Mouse (Mus musculus) megakaryocyte-erythroid progenitor cell, adult 5-6 weeks (primary cell): Measurements from ENCODE around the gene Ptpra. TPM values are rescaled to one million over a fixed set of nuclear protein-coding genes. Genes with fewer than 3 reads are reported as not detected.

Experiments used
- ATAC-seq: replicated peaks from 2 replicates; pipeline ENCODE4 v1.8.0; 2016; ENCODE audit warnings: mild to moderate bottlenecking, inconsistent platforms; ENCODE audit not compliant: severe bottlenecking, poor library complexity, low FRiP score, low TSS enrichment
- total RNA-seq, 2 experiments: library from RNA; stranded (forward) in 1 of 2; stranded (reverse) in 1 of 2; fragments of 200-1000, 215-1000 nt in 1 of 2; fragments of >200 nt in 1 of 2; fragmentation: Nextera tagmentation in 1 of 2; gene quantifications; 2 replicates each; pipeline ENCODE4 v1.2.3; 2014 to 2017

Ptpra gene
- total RNA-seq (2014; fragmentation: Nextera tagmentation): 77.0 and 78.4 TPM in 2 replicates
- 159 and 194 TPM in 2 replicates for total RNA-seq (2017)

DNA sequence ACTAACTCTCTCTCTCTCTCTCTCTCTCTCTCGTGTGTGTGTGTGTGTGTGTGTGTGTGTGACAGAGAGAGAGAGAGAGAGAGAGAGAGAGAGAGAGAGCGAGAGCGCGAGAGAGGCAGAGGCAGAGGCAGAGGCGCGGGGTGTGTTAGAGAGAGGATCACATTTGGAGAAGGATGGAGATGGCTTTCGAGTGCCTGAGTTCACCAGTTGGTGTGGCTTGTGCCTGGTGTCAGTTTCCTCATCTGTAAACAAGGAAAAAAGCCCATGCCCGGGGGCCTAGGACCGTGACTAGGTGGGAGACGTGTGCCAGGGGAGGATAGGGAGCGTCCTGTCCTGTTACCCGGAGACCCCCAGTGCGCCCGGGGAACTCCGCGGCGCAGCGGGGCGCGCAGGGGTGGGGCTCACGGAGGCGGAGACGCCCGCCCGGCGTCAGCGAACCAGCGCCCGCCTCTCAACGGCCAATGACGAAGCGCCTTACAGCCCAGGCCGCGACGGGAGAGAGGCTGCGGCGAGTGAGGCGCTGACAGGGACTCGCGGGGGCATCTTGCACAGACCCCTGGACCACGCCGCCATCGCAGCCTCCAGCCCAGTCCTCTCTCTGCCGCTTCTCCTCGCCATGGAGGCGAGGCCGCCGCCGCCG is at the start of gene Ptpra:
Gene Ptpra, plus strand, starts transcription at position 485 of the 640 bp plus-strand sequence.
- peak; percentile 92 for ATAC-seq

DNA sequence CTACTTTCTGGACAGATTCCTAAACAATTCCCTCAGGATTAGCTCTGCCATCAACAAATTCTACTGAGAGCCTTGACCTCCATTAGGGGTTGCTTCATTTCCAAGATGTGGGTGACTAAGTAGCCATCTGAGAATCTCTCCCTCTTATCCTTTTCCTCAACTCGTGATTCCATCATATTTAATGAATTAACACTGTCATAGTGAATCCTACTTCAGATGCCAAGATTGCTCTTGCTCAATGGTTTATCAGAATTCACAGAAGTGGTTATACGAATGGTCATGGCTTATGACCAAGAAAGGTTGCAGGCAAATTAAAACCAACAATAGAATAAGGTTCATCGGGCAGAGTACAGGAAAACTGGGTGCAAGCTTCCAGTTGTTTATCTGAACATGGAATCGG is 48.2 kb upstream of the Ptpra start:
- no peak for ATAC-seq

DNA sequence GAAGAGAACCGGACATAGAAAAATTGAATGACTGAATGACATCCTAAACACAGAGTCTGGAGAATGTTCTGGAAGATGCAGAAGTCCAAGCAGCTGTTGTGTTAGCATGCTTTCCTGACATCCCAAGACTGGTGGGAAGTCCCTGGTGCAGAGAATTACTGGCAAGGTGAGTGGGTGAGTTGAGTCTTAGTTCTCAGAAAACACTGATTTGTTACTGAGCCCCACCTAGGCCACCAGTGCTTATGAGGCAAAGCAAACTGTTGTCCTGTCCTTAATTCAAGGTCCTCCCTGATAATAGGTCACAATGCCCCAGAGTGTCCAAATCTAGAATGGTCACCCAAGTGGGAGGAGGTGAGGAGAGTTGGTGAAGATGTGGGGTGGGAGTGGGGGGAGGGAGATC is 45.1 kb upstream of the Ptpra start, which contains the start of the genes Gm28372 and 1700020A23Rik:
Gene Gm28372, plus strand, starts transcription at position 301 of the 400 bp plus-strand sequence.
Gene 1700020A23Rik, plus strand, starts transcription at position 321 of the 400 bp plus-strand sequence.
- ATAC-seq: no peak

DNA sequence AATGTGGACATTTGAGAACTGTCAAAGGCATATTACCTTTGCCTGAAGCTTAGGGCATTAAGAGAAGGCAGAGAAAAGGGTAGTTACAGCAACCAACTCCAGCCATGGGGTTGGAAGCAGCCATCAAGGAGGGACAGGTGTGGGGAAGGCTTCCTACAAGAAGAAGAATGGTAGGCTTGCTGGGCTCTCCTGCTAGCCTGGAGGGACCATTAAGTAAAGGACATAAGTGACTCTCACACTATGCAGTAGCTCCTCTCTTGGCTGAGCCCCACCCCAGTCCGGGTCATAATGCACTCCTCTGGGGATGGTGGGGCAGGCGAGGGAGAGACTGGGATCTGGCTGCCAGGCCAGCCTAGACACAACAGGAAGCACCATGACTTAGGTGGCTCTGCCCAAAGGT is 43.9 kb upstream of the Ptpra start, which contains the start of gene Tmem239:
Gene Tmem239, plus strand, starts transcription at position 301 of the 400 bp plus-strand sequence.
- ATAC-seq: no peak

DNA sequence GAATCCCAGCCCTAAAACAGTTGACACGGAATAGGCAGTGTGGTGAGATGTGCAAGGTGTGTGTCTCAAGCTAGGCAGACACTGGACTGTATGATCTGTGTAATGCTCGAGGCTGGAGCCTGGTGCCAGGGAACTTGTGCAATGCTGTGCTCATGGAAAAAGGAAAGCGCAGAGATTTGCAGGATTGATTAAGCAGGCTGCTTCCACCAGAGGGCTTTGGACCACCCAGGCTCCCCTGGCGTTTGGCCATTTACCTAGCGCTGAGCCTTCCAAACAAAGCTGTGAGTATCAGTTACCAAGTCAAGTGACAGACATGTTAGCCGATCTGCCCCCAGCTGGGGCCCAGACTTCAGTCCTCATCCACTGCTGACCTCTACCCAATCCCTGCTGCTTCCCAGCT is 41.9 kb upstream of the Ptpra start:
- no peak for ATAC-seq

DNA sequence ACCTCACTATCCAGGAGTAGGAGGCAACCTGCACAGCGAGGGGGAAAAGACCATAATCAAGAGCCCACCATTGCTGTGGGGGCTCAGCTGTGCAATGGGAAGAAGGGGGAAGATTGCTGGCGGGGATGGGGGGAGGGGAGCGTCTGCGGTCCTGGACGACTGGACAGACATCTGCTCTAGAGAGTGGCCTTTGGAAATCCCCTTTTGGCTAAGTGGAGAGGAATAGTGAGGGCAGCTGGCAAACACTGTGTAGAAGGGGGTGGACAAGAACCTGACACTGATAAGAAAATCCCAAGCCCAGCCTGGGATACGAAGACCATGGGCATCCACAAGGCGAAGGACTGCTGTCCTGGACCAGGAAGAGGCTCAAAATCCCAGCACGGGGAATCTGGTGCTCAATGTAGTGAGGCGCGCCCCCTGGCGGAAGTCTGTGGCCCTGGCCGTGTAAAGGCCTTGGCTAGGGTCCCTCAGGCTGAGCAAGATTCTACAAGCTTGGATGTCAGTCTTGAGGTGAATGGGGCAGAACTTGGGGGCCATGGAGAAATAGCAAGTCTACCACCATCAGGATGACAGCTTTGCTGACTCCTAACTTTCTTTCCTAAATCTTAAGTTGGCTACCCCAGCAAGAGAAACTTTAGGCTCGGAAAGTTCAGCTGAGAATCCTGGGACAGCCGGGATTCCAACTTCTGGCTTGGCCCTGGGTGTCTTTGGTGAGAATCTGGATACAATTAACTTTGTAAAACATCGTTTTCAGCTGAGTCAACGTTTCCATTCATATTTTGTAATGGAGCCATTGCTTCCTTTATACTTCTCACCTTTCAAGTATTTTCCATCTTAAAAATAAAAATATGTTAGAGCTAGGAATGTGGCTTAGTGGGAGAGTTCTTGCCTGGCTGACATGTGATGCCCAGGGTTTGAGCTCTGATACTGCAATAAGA is 38.3 kb upstream of the Ptpra start:
- peak; percentile 77 for ATAC-seq

DNA sequence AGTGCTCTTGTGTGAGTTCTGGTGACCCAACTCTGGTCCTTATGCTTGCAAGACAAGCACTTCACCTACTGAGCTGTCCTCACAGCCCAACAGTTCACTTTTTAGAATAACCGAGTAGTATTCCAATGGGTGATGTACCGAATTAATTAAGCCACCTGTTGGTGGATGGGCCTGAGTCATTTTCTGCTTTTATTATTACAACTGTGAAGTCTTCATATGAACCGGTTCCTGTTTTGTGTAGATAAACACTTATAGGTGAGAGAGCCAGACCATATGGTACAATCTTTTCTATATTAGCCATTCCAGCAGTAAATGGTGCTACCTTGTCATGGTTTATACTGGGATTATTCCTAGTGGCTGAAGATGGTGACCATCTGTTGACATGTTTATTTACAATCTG is 37.3 kb upstream of the Ptpra start:
- no peak for ATAC-seq

DNA sequence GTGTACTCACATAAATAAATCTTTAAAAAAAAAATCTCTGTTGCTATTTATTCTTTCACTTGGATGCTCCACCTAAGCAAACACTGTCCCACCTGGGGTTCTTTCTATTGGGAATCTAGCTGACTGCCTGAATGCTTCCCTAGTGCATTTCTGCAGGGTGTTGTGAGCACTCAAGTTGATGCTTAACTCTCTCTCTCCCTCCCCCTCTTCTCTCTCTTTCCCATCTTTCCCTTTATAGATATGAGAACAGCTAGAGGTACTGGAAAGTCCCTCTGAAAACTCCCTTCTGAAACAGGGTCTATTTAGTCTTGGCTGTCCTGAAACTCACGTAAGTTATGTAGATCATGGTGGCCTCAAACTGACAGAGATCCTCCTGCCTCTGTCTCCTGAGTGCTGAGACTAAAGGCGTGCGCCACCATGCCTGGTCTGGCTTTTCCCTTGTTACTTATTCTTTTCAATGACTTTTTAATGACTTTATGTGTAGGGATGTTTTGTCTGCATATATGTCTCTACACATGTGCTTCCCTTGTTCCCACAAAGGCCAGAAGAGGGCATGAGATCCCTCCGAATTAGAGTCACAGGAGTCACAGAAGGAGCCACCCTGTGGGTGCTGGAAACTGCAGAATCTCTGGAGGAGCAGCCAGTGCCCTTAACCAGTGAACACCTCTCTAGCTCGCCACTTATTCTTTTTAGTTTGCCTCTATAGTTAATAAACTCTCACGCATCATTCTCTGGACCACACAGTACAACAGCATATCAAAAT is 35.8 kb upstream of the Ptpra start:
- peak; percentile 56; the same call in 1 of the 2 replicates for ATAC-seq

DNA sequence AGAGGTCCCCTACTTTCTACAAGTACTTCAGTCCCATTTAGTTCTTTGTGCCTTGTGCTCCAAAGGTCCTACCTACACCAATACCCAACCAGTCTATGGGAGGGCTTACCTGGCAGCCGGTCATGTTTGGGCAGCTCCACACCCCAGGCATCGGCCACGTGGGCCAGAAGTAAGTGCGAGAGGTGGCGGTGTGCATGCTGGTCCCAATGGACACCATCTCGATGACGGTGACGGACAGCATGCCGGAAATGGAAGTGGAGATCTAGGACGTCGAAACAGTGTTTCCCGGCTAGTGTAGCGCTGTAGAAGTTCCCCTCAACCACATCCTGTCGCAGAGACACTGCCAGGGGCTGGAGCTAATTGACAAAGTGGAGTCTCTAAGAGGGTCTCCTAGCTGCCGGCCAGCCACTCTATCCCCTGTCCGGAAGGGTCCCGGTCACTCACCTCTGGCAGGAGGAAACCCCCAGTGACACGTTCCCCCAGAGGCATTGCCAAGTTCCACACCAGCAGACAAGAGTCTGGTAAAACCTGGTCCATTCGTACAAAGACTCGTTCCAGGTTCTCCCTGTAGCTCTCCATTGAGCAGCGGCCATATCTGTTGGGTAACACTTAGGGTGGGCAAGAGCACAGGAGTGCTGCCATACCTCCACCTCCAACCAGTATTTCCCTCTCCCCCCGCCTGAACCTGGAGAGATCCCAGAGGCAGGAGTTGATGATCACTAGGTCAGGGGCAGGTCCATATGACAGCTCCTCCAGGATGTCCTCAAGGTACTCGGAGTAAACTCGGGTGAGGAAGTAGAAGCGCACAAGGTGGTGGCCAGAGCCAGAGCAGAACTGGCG is 28.1 kb upstream of the Ptpra start:
- no peak for ATAC-seq

DNA sequence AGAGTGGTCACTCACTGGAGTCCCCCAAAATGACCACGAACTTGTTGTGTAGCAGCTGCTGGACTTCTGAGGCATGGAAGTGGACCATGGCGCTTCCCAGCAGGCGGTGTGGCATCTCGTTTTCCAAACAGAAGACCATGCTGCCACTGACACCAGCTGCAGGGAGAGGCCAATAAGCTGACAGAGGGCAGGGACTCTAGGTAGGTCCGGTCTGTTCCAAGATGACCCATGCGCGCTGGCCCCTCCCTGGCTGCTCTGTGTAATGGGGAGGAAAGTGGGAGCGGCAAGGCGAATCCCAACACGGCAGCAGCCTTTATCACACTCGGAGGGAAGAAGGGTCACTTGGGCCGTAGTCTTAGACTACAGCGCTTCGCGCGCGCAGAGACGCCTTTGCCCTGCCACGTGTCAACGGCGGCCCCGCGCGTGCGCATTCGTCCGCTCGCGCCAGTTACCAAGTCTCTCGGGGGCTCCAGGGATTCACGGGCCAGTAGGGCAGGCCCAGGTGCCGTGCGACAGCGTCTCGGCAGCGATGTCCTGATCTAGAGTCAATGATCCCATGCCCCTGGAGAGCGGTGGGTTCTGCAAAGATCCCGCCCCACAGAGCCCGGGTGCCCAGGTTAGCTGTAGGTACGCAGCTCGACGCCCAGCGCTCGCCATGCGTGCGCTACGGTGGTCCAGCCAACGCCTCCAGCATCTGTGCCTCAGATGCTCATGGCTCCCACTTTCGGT is 26.5 kb upstream of the Ptpra start:
- peak; percentile 70 for ATAC-seq

DNA sequence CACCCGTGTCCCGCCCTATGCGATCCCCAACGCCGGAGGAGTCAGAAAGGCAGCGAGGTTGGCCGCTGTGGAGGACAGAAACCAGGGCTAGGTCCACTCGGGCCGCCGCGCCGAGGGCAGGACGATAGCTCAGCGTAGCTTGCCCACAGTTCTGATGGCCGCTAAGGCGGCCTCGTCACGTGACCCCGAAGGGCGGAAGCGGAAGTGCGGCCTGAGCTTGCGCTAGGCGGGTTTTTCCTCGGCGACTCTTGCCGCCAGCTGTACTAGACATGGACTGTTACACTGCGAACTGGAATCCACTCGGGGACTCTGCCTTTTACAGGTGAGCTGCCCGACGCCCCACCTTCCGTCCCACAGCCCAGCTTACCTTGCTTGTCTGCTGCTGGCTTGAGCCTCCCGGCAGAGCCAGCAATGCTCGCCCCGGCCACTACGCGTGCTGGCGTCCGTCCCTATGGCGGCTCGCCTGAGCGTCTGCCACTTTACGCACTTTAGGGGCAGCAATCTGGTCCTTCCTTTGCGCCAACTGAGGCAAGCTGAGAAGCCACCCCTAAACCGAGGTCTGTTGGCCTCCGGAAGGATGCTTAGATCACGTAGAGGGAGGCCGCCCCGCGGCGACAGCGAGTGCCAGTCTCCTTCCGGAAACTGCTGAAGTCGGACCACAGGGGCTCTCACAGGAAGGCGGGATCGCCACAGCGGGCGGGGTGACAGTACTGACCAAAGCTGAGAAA is 25.8 kb upstream of the Ptpra start, which contains the start of the genes Vps16 and Pced1a:
Gene Vps16, plus strand, starts transcription at position 214 of the 728 bp plus-strand sequence.
Gene Pced1a, minus strand, starts transcription at position 576 of the 728 bp plus-strand sequence.
- ATAC-seq: peak; percentile 85

DNA sequence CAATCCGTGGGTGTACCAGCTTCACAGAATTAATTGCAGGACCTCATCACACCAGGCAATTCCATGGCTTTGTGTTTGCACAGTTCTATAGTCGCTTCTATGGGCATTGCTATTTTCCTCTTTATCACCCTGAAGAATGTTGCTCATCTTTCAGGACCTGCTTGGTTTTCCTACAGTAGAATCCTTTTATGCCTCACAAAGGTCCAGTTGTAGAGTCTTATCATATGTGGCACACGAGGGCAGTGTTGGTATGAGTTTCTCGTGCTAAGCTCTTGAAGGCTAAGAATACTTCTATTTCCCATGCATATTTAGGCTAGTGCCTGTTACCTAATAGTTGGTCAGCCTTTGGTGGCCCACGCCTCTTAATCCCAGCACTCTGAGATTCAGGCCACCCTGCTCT is 25.0 kb upstream of the Ptpra start:
- ATAC-seq: no peak

DNA sequence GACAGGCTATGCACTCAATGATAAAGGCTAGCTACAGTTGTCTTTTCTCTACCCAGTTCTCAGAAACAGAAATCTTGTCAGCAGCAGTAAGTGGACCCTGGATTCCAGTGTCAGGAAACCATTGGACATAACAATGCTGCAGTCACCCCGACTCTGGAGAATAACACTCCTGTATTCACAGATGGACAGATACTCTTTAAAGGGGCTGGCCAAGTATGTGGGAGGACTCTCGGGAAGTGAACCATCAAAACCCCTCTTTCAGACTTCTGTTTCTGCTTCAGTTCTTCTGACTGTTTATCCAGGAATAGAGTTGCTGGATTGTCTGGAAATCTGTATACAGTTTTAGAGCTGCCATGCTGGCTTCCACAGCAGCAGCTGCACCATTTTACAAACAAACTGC is 20.2 kb upstream of the Ptpra start:
- no peak for ATAC-seq

DNA sequence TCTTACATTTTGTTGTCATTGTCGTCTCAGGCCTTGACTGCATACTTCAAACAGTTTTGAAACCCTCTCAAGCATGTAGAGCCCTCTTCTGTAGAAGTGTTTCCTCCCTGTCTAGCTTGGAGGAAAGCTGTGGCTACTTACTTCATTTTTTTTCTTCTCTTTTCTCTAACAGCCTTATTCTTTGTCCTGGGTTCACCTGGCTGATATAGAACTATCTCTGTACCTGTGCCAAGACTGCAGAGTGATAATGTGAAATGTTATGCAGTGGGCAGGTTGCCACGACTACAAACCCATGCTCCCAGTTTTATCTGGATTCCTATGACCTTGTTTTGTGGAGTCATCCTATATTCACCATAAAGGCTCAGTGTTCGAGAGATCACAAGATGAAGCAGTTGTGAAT is 19.6 kb upstream of the Ptpra start:
- no peak for ATAC-seq

DNA sequence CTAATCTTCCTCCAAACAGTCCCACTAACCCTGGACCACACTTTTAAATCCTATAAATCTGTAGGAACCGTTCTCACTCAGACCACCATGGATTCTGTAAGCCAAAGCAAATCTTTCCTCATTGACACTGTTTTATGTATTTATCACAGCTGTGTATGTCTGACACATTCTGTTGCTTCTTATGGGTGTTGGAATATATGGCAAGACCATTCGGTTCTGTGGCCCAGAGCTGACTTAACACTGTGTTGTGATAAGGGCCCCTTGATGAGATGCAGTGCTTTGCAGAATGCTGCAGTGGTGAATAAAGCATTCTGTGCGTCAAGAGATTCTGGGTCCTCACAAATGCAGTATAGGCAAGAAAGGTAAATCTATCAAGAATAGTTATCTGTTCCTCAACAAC is 17.9 kb upstream of the Ptpra start:
- no peak for ATAC-seq

DNA sequence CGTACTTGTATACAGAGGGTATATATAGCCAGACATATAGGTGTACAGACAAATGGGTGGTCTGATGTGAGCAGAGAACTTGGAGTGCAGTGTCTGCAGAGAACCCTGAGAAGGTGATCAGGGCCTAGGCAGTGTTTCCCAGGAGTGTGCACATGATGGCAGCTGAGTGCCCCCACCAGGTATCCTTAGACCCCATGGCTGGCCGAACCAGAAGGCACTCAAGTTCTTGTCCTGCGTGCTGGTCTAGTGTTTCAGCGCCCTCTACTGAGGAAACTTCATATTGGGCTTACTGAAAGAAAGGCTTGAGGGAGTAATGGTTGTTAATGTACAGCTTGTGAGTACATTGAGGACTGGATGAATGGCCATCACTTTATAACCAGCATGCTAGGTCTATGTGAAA is 16.9 kb upstream of the Ptpra start:
- ATAC-seq: peak; percentile 60

DNA sequence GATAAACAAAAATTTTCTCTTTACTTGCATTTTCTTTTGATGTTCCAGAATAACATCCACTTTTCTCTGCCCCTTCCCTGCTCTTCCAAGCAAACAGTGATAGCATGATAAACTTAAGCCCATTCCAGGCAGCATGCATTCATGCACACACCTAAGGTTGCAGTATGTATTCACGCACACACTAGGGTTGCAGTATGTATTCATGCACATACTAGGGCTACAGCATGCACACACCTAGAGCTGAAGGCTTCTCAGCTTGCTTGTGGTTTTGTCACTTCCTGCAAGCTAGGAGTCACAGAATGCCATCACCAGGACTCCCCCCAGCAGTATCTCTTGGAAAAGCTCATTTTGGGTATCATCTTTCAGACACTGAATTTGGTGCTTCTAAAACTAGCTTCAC is 13.3 kb upstream of the Ptpra start:
- no peak for ATAC-seq
